Mouse (Mus musculus) CD4-positive, CD25-positive, alpha-beta regulatory T cell, adult 9 weeks (primary cell): ENCODE measurements around the gene B3gat2. TPM values are rescaled to one million over a fixed set of nuclear protein-coding genes. Genes with fewer than 3 reads are reported as not detected.

Source experiments
- polyA plus RNA-seq: library from polyadenylated mRNA; unstranded; fragments of 100-300 nt; shearing (Covaris generic); gene quantifications from one replicate; pipeline ENCODE4 v1.2.1, GENCODE M21; 2017

B3gat2 gene
- polyA plus RNA-seq: 0.65 TPM

DNA sequence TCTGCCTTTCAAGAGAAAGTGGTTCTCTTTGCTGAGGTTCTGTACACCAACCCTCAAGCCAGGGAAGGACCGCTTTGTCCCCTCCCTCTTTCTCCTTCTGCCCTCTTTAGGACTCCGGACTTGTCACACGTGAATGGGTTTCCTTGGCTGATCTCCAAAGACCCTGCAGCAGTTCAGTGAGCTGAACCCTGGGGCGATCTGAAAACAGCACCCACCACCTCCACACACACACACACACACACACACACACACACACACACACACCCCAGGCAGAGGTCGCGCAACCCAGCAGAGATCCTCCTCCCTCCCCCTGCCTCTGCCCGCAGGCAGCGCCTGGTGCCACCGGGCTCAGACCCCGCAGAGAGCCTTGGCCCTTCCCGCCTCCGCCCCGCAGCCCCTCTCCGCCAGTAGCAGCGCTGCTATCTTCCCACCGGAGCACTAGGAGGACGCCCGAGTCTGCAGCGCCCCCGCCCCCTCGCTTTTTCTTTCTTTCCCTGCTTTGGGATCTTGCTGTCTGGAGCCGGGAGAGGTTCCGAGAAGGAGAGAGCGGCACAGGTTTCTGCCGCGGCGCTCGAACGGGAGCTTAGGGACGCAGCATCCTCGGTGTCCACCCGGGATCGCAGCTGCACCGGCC is at the start of gene B3gat2:
B3gat2 (plus strand) TSS at position 252 of the 634 bp plus-strand sequence.

Other genes with a start within 250 kb of the B3gat2 start
- 11.2 TPM for gene Smap1, start 160.6 kb downstream of the B3gat2 start, polyA plus RNA-seq
- gene Sdhaf4, start 243.9 kb downstream of the B3gat2 start, polyA plus RNA-seq: 67.9 TPM